Mouse (Mus musculus): ENCODE data around the gene Fgfr2.

DNA sequence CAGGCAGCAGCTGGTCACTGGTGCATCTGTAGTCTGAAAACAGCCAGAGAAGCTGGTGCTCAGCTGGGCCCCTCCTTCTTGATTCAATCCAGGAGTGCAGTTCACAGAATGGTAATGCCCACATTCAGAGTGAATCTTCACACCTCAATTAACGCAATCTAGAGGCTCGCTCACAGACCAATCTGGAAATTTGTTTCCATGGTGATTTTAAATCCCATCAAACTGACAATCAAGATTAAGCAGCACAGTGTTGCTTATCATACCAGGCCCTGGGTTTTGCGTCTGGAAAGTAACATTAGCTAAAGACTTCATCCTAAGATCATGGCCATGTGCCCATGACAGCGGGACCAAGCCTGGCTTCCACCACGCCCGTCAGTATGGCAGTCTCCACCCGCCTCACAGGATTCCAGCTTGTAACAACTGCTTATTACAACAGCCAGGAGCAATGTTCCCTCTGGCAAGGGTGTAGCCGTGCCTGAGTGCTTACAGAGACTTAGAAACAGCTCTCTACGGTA, 644.8 kb downstream of the Fgfr2 start:
- no peak for TF ChIP-seq POLR2A (IDR thresholded peaks at IDR 0.05; ENCODE audit: low read depth, low read length)
- TF ChIP-seq CTCF (conservative IDR thresholded peaks at IDR 0.05; ENCODE audit: insufficient read depth, insufficient read length, low read depth, low read length): no peak

Data from kidney, adult 2 months (tissue).